Mouse (Mus musculus) C2C12 (cell line): Measurements from ENCODE around the gene Trim8.

ENCODE experiments used
- CEBPB ChIP-seq: IDR thresholded peaks from one replicate; pipeline ENCODE4 v1.6.1; 2011; ENCODE audit warnings: low read depth, mild to moderate bottlenecking, control low read depth, moderate library complexity
- CTCF ChIP-seq: IDR thresholded peaks from one replicate; pipeline ENCODE4 v1.5.1; 2011; ENCODE audit not compliant: control insufficient read depth, insufficient read depth, insufficient read length
- MAX ChIP-seq: IDR thresholded peaks from one replicate; pipeline ENCODE4 v1.6.1; 2011; ENCODE audit warnings: mild to moderate bottlenecking, control low read depth
- MYOD1 ChIP-seq: IDR thresholded peaks from one replicate; pipeline ENCODE4 v1.6.1; 2011; ENCODE audit warnings: low read depth; ENCODE audit not compliant: control insufficient read depth, insufficient read length
- MYOG ChIP-seq: IDR thresholded peaks from one replicate; pipeline ENCODE4 v1.6.1; 2011; ENCODE audit not compliant: control insufficient read depth, insufficient read length; ENCODE audit errors: extremely low read depth
- USF1 ChIP-seq: IDR thresholded peaks from one replicate; pipeline ENCODE4 v1.6.1; 2011; ENCODE audit warnings: low read depth, mild to moderate bottlenecking, control low read depth, moderate library complexity

DNA sequence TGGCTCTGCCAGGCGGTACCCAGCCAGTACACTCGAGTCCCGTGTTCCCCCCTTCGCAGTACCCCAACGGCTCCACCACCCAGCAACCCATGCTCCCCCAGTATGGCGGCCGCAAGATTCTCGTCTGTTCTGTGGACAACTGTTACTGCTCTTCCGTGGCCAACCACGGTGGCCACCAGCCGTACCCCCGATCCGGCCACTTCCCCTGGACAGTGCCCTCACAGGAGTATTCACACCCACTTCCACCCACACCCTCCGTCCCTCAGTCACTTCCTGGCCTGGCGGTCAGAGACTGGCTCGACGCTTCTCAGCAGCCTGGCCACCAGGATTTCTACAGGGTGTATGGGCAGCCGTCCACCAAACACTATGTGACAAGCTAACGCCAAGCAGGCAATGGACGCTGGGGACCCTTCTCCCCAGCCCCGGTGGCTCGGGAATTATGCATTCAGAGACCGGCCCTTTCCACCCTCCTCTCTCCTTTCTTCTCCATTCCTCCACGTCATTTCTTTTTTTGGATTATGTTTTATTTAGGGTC lies 13.9 kb downstream of the Trim8 start:
- no peak for TF ChIP-seq CTCF
- no peak for TF ChIP-seq MAX
- TF ChIP-seq CEBPB: no peak
- no peak for TF ChIP-seq MYOG
- TF ChIP-seq USF1: no peak
- TF ChIP-seq MYOD1: no peak
